Mouse (Mus musculus): ENCODE measurements at regions not wholly inside any gene's neighbourhood (a gene's known extent, or its start where the extent isn't known, plus 50 kb on each side); places are given as distances from the start of the nearest gene placed in this dataset.

- no peak for DNase-seq (ENCODE audit: low read depth)
These were observed 770.2 kb upstream of the Sel1l start for GRCm38 (mm10) chr12:92619120-92619519.

- no peak for DNase-seq (ENCODE audit: low read depth)
These were observed 769.6 kb upstream of the Sel1l start for GRCm38 (mm10) chr12:92618519-92618918.

GRCm38 (mm10) chr12:92601673-92602072 lies 752.7 kb upstream of the Sel1l start:
- DNase-seq (ENCODE audit: low read depth): no peak

- no peak for DNase-seq (ENCODE audit: low read depth)
These were observed 740.8 kb upstream of the Sel1l start for GRCm38 (mm10) chr12:92589725-92590124.

- DNase-seq (ENCODE audit: low read depth): no peak
These were observed 740.3 kb upstream of the Sel1l start for GRCm38 (mm10) chr12:92589305-92589704.

- no peak for DNase-seq (ENCODE audit: low read depth)
These were observed 729.6 kb upstream of the Sel1l start for GRCm38 (mm10) chr12:92578596-92578995.
